Mouse (Mus musculus) stomach, postnatal 0 days (tissue): ENCODE results near the gene Pcdh11x.

Experiments
- CTCF ChIP-seq: IDR thresholded peaks from 2 replicates; pipeline ENCODE4 v1.5.1; 2016; ENCODE audit warnings: antibody characterized with exemption, low read depth, mild to moderate bottlenecking, moderate library complexity
- EP300 ChIP-seq: optimal IDR thresholded peaks from 2 replicates; pipeline ENCODE3; 2016; ENCODE audit warnings: antibody characterized with exemption

DNA sequence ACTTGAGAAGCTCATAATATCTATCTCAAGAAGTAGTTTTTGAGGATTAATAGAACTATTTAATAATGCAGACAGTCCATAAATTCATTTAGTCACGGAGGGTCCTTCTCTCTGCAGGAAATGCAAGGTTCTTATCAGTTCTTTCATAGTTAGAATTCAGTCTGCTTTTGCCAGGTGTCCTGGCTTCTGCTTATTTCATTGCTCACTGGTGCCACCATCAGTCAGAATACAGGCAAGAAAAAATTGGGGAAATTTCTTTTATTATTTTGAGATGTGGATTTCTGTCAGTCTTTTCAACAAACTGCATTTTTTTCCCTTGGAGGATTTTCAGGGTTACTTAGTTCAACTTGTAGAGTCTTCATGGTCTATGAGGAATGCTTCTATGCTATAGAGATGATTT lies 2.6 kb upstream of the Pcdh11x start:
- no peak for TF ChIP-seq EP300
- peak; percentile 49 for TF ChIP-seq CTCF
